ENCODE assay signal across 9 mouse cellular contexts in the genomic region with DNA sequence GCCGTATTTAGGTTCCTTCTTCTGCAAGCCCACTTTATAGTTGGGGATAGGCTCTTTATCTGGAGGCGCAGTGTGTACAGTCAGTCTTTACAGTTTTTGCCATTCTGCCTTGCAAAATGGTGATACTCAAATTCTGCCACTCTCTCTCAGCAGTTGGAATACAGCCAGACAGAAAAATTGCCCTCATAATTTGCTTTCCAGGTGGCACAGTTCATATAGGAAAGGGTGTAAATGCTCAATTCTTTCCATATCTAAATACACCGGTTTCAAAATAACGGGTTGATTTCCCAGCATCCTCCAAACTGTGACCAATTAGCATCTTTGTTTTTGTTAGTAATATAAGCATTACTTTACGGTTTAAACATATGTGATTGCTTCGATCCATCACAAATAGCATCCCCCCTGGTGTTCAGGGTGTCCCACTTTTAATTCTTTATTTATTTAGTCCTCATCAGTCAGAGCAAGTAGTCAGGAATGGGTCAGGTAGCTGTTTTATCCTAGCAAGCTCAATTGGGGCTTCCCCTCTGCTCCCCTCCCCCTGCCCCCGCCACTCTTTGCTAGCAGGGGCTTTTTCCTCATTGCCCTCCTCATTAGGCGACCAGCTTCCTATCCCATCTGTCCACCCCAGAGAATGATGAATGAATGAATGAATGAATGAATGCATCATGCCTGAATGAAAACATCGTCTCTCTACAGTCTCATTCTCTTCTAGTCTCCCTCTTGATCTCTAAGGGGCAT. TPM values are rescaled to one million over a fixed set of nuclear protein-coding genes. Genes with fewer than 3 reads are reported as not detected.
A peak's percentile ranks its signal among the peaks of the same experiment; 100 is the strongest.
DNase-seq lines count a peak whose midpoint lies in the region; ATAC-seq lines count a peak whose summit lies in the region.
"Had no signal": no experiment of that assay in that cellular context is flagged by ENCODE, and none has a peak within 500 bp of the region (broad histone marks: within the 10 kb centered on the region; RNA-seq: fewer than 3 reads in every experiment).

No protein-coding gene starts in this region.

- H3K27me3 ChIP-seq in heart, embryonic 14.5 days (ENCODE audit: control insufficient read depth, insufficient read depth, low read length): no peaks in the 10 kb centered on the region
- no peaks in the 10 kb centered on the region for H3K27me3 ChIP-seq in embryonic facial prominence, embryonic 10.5 days (replicated peaks; ENCODE audit: low read depth, poor library complexity, severe bottlenecking)
- H3K27me3 ChIP-seq in hindbrain, embryonic 10.5 days (ENCODE audit: insufficient read depth, poor library complexity, severe bottlenecking): peaks cover 5% of the 10 kb centered on the region; the same call in 1 of the 2 replicates

- no peak overlapping the region; a peak in 1 of 4 replicates for H3K4me3 ChIP-seq in heart, embryonic 14.5 days (ENCODE audit: control insufficient read depth in 1 of 2, insufficient read depth in 1 of 2, low read depth in 1 of 2, low read length in 2 of 2)
- H3K4me3 ChIP-seq in embryonic facial prominence, embryonic 10.5 days: peak overlapping the region; percentile 51
- peak overlapping the region; percentile 37 for H3K4me3 ChIP-seq in hindbrain, embryonic 10.5 days

- H3K36me3 ChIP-seq in heart, embryonic 14.5 days (ENCODE audit: control insufficient read depth, insufficient read depth, low read length): no peaks in the 10 kb centered on the region
- no peaks in the 10 kb centered on the region for H3K36me3 ChIP-seq in embryonic facial prominence, embryonic 10.5 days (replicated peaks)
- no peaks in the 10 kb centered on the region for H3K36me3 ChIP-seq in hindbrain, embryonic 10.5 days

- ATAC-seq in heart, embryonic 14.5 days (ENCODE audit: insufficient number of reproducible peaks, insufficient read depth, low FRiP score, low read depth): no peak
- ATAC-seq in megakaryocyte-erythroid progenitor cell, adult 5-6 weeks (replicated peaks; ENCODE audit: low FRiP score, low TSS enrichment, poor library complexity, severe bottlenecking): peak; percentile 32; the same call in 1 of the 2 replicates

- H3K4me2 ChIP-seq in heart, embryonic 14.5 days (ENCODE audit: low read length): peak overlapping the region; percentile 50

- WGBS in heart, embryonic 14.5 days: 34% methylated on average over 9 of the region's 9 CpGs
- 50% methylated on average over 9 of the region's 9 CpGs for WGBS in embryonic facial prominence, embryonic 10.5 days
- WGBS in hindbrain, embryonic 10.5 days: 50% methylated on average over 9 of the region's 9 CpGs

- H3K4me1 ChIP-seq in heart, embryonic 14.5 days (ENCODE audit: control insufficient read depth in 2 of 2, insufficient read depth in 2 of 2, low read length in 2 of 2): peaks cover 32 to 44% of the 10 kb centered on the region in 2 experiments
- peaks cover 16% of the 10 kb centered on the region for H3K4me1 ChIP-seq in embryonic facial prominence, embryonic 10.5 days
- H3K4me1 ChIP-seq in hindbrain, embryonic 10.5 days (replicated peaks): peaks cover 26% of the 10 kb centered on the region

- no peak overlapping the region for H3K9ac ChIP-seq in heart, embryonic 14.5 days (ENCODE audit: low read length)

- H3K27ac ChIP-seq in heart, embryonic 14.5 days (replicated peaks in 1 of 2; ENCODE audit: control insufficient read depth in 1 of 2, insufficient read depth in 1 of 2, low read depth in 2 of 2, low read length in 2 of 2): peak overlapping the region in 1 of 2 experiments; percentile 38; a peak in 2 of 4 replicates
- H3K27ac ChIP-seq in embryonic facial prominence, embryonic 10.5 days (replicated peaks): peak overlapping the region; percentile 87
- H3K27ac ChIP-seq in hindbrain, embryonic 10.5 days: peak overlapping the region; percentile 86

- no peak for DNase-seq in heart, adult 9 months (ENCODE audit: low spot score in 2 of 2)
- DNase-seq in embryonic facial prominence, embryonic 10.5 days (ENCODE audit: low spot score): no peak
- DNase-seq in hindbrain, embryonic 10.5 days (ENCODE audit: low spot score): peak; percentile 46
- DNase-seq in right cerebral cortex, postnatal 4 days: no peak
- DNase-seq in lung, postnatal 14 days: no peak
- no peak for DNase-seq in layer of hippocampus, adult 9-11 months

- H3K9me3 ChIP-seq in heart, embryonic 14.5 days (ENCODE audit: control insufficient read depth, low read length): no peaks in the 10 kb centered on the region
- H3K9me3 ChIP-seq in embryonic facial prominence, embryonic 10.5 days: no peaks in the 10 kb centered on the region
- no peaks in the 10 kb centered on the region for H3K9me3 ChIP-seq in hindbrain, embryonic 10.5 days

RNA-seq across cellular contexts. Expression of a gene that starts 2.2 kb away (rescaled TPM):
- polyA plus RNA-seq in heart, embryonic 14.5 days (2014; fragmentation: Nextera tagmentation; extraction: Ambion mirVana): 34.6 and 36.7 TPM in 2 replicates
- polyA plus RNA-seq in embryonic facial prominence, embryonic 10.5 days (2016; fragmentation: Nextera tagmentation; extraction: Ambion mirVana): 0.17 TPM in 1 of 2 replicates, not detected in the other
- 0.10 TPM in 1 of 2 replicates, not detected in the other for polyA plus RNA-seq in hindbrain, embryonic 10.5 days (2016; fragmentation: Nextera tagmentation; extraction: Ambion mirVana)
- total RNA-seq in megakaryocyte-erythroid progenitor cell, adult 5-6 weeks (2014; fragmentation: Nextera tagmentation): not detected in 2 replicates
- total RNA-seq in megakaryocyte-erythroid progenitor cell, adult 5-6 weeks (2017): not detected in 2 replicates
- polyA plus RNA-seq: liver, adult 2 months had no signal

RNA-seq across cellular contexts. Expression of a gene that starts 11.0 kb away (rescaled TPM):
- polyA plus RNA-seq in heart, embryonic 14.5 days (2014; fragmentation: Nextera tagmentation; extraction: Ambion mirVana): 0.24 TPM in 2 replicates
- polyA plus RNA-seq in embryonic facial prominence, embryonic 10.5 days (2016; fragmentation: Nextera tagmentation; extraction: Ambion mirVana): not detected in 2 replicates
- not detected in 2 replicates for polyA plus RNA-seq in hindbrain, embryonic 10.5 days (2016; fragmentation: Nextera tagmentation; extraction: Ambion mirVana)
- not detected in 2 replicates for total RNA-seq in megakaryocyte-erythroid progenitor cell, adult 5-6 weeks (2014; fragmentation: Nextera tagmentation)
- total RNA-seq in megakaryocyte-erythroid progenitor cell, adult 5-6 weeks (2017): not detected in 2 replicates
- total RNA-seq: liver, adult 2 months had no signal
- polyA plus RNA-seq: liver, adult 2 months had no signal

RNA-seq across cellular contexts. Expression of a gene that starts 12.5 kb away (rescaled TPM):
- 8.1 and 8.6 TPM in 2 replicates for polyA plus RNA-seq in heart, embryonic 14.5 days (2014; fragmentation: Nextera tagmentation; extraction: Ambion mirVana)
- polyA plus RNA-seq in embryonic facial prominence, embryonic 10.5 days (2016; fragmentation: Nextera tagmentation; extraction: Ambion mirVana): 8.3 and 9.4 TPM in 2 replicates
- polyA plus RNA-seq in hindbrain, embryonic 10.5 days (2016; fragmentation: Nextera tagmentation; extraction: Ambion mirVana): 10.4 and 11.8 TPM in 2 replicates
- 121 and 137 TPM in 2 replicates for total RNA-seq in megakaryocyte-erythroid progenitor cell, adult 5-6 weeks (2014; fragmentation: Nextera tagmentation)
- 174 and 229 TPM in 2 replicates for total RNA-seq in megakaryocyte-erythroid progenitor cell, adult 5-6 weeks (2017)

RNA-seq across cellular contexts. Expression of a gene that starts 31.3 kb away (rescaled TPM):
- 8.5 and 10.1 TPM in 2 replicates for polyA plus RNA-seq in heart, embryonic 14.5 days (2014; fragmentation: Nextera tagmentation; extraction: Ambion mirVana)
- 35.5 and 42.5 TPM in 2 replicates for polyA plus RNA-seq in embryonic facial prominence, embryonic 10.5 days (2016; fragmentation: Nextera tagmentation; extraction: Ambion mirVana)
- 38.8 and 71.5 TPM in 2 replicates for polyA plus RNA-seq in hindbrain, embryonic 10.5 days (2016; fragmentation: Nextera tagmentation; extraction: Ambion mirVana)
- total RNA-seq in megakaryocyte-erythroid progenitor cell, adult 5-6 weeks (2014; fragmentation: Nextera tagmentation): 69.9 and 89.1 TPM in 2 replicates
- total RNA-seq in megakaryocyte-erythroid progenitor cell, adult 5-6 weeks (2017): 29.0 and 30.8 TPM in 2 replicates

RNA-seq across cellular contexts. Expression of a gene that starts 42.3 kb away (rescaled TPM):
- 447 and 511 TPM in 2 replicates for polyA plus RNA-seq in heart, embryonic 14.5 days (2014; fragmentation: Nextera tagmentation; extraction: Ambion mirVana)
- 61.5 and 88.8 TPM in 2 replicates for polyA plus RNA-seq in embryonic facial prominence, embryonic 10.5 days (2016; fragmentation: Nextera tagmentation; extraction: Ambion mirVana)
- 98.1 and 193 TPM in 2 replicates for polyA plus RNA-seq in hindbrain, embryonic 10.5 days (2016; fragmentation: Nextera tagmentation; extraction: Ambion mirVana)
- not detected in 2 replicates for total RNA-seq in megakaryocyte-erythroid progenitor cell, adult 5-6 weeks (2014; fragmentation: Nextera tagmentation)
- total RNA-seq in megakaryocyte-erythroid progenitor cell, adult 5-6 weeks (2017): not detected in 2 replicates

Comparison
In these comparisons a context has a peak if more than half of its experiments do, and no peak if none do; other contexts are left out.
1. H3K4me3 ChIP-seq: peak in embryonic facial prominence, embryonic 10.5 days (single experiment) and hindbrain, embryonic 10.5 days (single experiment); none in heart, embryonic 14.5 days (0 of 2).
2. RNA of a gene that starts 2.2 kb away (polyA plus RNA-seq): 34.6 to 36.7 TPM in heart, embryonic 14.5 days; 0.17 TPM in embryonic facial prominence, embryonic 10.5 days and 0.10 TPM in hindbrain, embryonic 10.5 days; every median in the first group is over 10 times any median in the second.